Mouse (Mus musculus) MEL (cell line): Measurements from ENCODE around the gene Tmem240. TPM values are rescaled to one million over a fixed set of nuclear protein-coding genes. Genes with fewer than 3 reads are reported as not detected.

Source experiments
- DNase-seq: peaks from one replicate; pipeline ENCODE4 v3.0.0; 2011; ENCODE audit warnings: low read depth, low spot score
- H3K27ac ChIP-seq: 2 replicates; pipeline ENCODE4 v1.5.1; 2012; ENCODE audit warnings: low read depth, mild to moderate bottlenecking, control low read depth, low read length, moderate library complexity; ENCODE audit not compliant: control insufficient read depth
- H3K27me3 ChIP-seq, 2 experiments: fragments of 150-350 bp in 1 of 2; sonication (generic) in 1 of 2; 2 replicates each; pipeline ENCODE4 v1.6.1; 2012; ENCODE audit warnings: low read length in 2 of 2, mild to moderate bottlenecking in 2 of 2, improper control_type of control experiment in 1 of 2, moderate library complexity in 1 of 2; ENCODE audit not compliant: insufficient read depth in 2 of 2, control insufficient read depth in 1 of 2
- H3K36me3 ChIP-seq, 2 experiments: 2 replicates each; pipeline ENCODE4 v1.6.1; 2012 to 2014; ENCODE audit warnings: low read length in 2 of 2, improper control_type of control experiment in 1 of 2, inconsistent platforms in 1 of 2, mild to moderate bottlenecking in 1 of 2; ENCODE audit not compliant: insufficient read depth in 2 of 2, control insufficient read depth in 1 of 2
- H3K4me1 ChIP-seq, 2 experiments: fragments of 150-350 bp in 1 of 2; sonication (generic) in 1 of 2; 2 replicates each; pipeline ENCODE4 v1.6.1; 2012; ENCODE audit warnings: low read length in 2 of 2, improper control_type of control experiment in 1 of 2, mild to moderate bottlenecking in 1 of 2; ENCODE audit not compliant: insufficient read depth in 2 of 2, control insufficient read depth in 1 of 2
- H3K4me3 ChIP-seq, 2 experiments: fragments of 150-350 bp in 1 of 2; sonication (generic) in 1 of 2; 2 replicates each; pipeline ENCODE4 v1.5.1; 2012; ENCODE audit warnings: low read depth in 2 of 2, low read length in 2 of 2, mild to moderate bottlenecking in 2 of 2, moderate library complexity in 2 of 2, control low read depth in 1 of 2, improper control_type of control experiment in 1 of 2; ENCODE audit not compliant: control insufficient read depth in 1 of 2, insufficient read depth in 1 of 2
- H3K79me2 ChIP-seq: 2 replicates; pipeline ENCODE4 v1.6.1; 2012; ENCODE audit warnings: mild to moderate bottlenecking, low read length, moderate library complexity; ENCODE audit not compliant: control insufficient read depth, poor library complexity, insufficient read depth
- H3K9ac ChIP-seq: 2 replicates; pipeline ENCODE4 v1.6.1; 2012; ENCODE audit warnings: low read depth, mild to moderate bottlenecking, control low read depth, low read length, moderate library complexity; ENCODE audit not compliant: control insufficient read depth, poor library complexity, severe bottlenecking
- H3K9me3 ChIP-seq: fragments of 150-350 bp; sonication (generic); replicated peaks from 2 replicates; pipeline ENCODE4 v1.6.1; 2012; ENCODE audit warnings: mild to moderate bottlenecking, low read length, improper control_type of control experiment, moderate library complexity; ENCODE audit not compliant: insufficient read depth
- CTCF ChIP-seq, 3 experiments: IDR thresholded peaks in 2 of 3; conservative IDR thresholded peaks in 1 of 3; 2 replicates each; pipeline ENCODE4 v1.5.1; 2011 to 2012; ENCODE audit warnings: low read length in 3 of 3, low read depth in 2 of 3, mild to moderate bottlenecking in 2 of 3, improper control_type of control experiment in 1 of 3, inconsistent platforms in 1 of 3, mixed read lengths in 1 of 3, moderate library complexity in 1 of 3; ENCODE audit not compliant: control insufficient read depth in 1 of 3, insufficient read depth in 1 of 3, poor library complexity in 1 of 3, severe bottlenecking in 1 of 3
- EP300 ChIP-seq, 2 experiments: IDR thresholded peaks; 2 replicates each; pipeline ENCODE4 v1.6.1; 2011; ENCODE audit warnings: improper control_type of control experiment in 2 of 2, low read length in 2 of 2, low read depth in 1 of 2, mild to moderate bottlenecking in 1 of 2
- HCFC1 ChIP-seq: IDR thresholded peaks from 2 replicates; pipeline ENCODE4 v1.6.1; 2012; ENCODE audit warnings: low read depth, mild to moderate bottlenecking, inconsistent platforms, low read length, improper control_type of control experiment, moderate library complexity
- KAT2A ChIP-seq: conservative IDR thresholded peaks from 2 replicates; pipeline ENCODE4 v1.6.1; 2012; ENCODE audit warnings: low read depth, low read length, improper control_type of control experiment, inconsistent platforms
- MAFK ChIP-seq: IDR thresholded peaks from 2 replicates; pipeline ENCODE4 v1.6.1; 2011; ENCODE audit warnings: low read depth, mild to moderate bottlenecking, low read length, improper control_type of control experiment, borderline replicate concordance
- MAX ChIP-seq: IDR thresholded peaks from 2 replicates; pipeline ENCODE4 v1.6.1; 2011; ENCODE audit warnings: low read length, improper control_type of control experiment
- NELFE ChIP-seq: IDR thresholded peaks from 2 replicates; pipeline ENCODE4 v1.6.1; 2011; ENCODE audit warnings: low read depth, low read length, improper control_type of control experiment
- NRF1 ChIP-seq: IDR thresholded peaks from 2 replicates; pipeline ENCODE4 v1.6.1; 2014; ENCODE audit warnings: low read depth, mild to moderate bottlenecking, inconsistent platforms, low read length, improper control_type of control experiment, moderate library complexity; ENCODE audit not compliant: poor library complexity, insufficient read depth, severe bottlenecking
- POLR2A ChIP-seq, 2 experiments: IDR thresholded peaks; 2 replicates each; pipeline ENCODE4 v1.6.1; 2011 to 2012; ENCODE audit warnings: low read length in 2 of 2, mild to moderate bottlenecking in 2 of 2, control low read depth in 1 of 2, improper control_type of control experiment in 1 of 2, low read depth in 1 of 2, moderate library complexity in 1 of 2; ENCODE audit not compliant: control insufficient read depth in 1 of 2, insufficient read depth in 1 of 2, poor library complexity in 1 of 2
- POLR2AphosphoS5 ChIP-seq: IDR thresholded peaks from 2 replicates; pipeline ENCODE4 v1.6.1; 2012; ENCODE audit warnings: low read depth, borderline replicate concordance, mild to moderate bottlenecking, inconsistent platforms, low read length, moderate library complexity, mixed read lengths
- RAD21 ChIP-seq: IDR thresholded peaks from 2 replicates; pipeline ENCODE4 v1.6.1; 2011; ENCODE audit warnings: mild to moderate bottlenecking, low read depth, low read length, improper control_type of control experiment
- SIN3A ChIP-seq: IDR thresholded peaks from 2 replicates; pipeline ENCODE4 v1.6.1; 2012; ENCODE audit warnings: low read length, improper control_type of control experiment, inconsistent platforms
- USF2 ChIP-seq, 2 experiments: IDR thresholded peaks; 2 replicates each; pipeline ENCODE4 v1.6.1; 2011 to 2012; ENCODE audit warnings: improper control_type of control experiment in 2 of 2, low read length in 2 of 2, borderline replicate concordance in 1 of 2, inconsistent platforms in 1 of 2, low read depth in 1 of 2, mild to moderate bottlenecking in 1 of 2; ENCODE audit not compliant: insufficient read depth in 1 of 2
- ZKSCAN1 ChIP-seq: IDR thresholded peaks from 2 replicates; pipeline ENCODE4 v1.6.1; 2012; ENCODE audit warnings: low read depth, mild to moderate bottlenecking, inconsistent platforms, low read length, improper control_type of control experiment, moderate library complexity
- ZMIZ1 ChIP-seq: IDR thresholded peaks from 2 replicates; pipeline ENCODE4 v1.6.1; 2012; ENCODE audit warnings: low read depth, mild to moderate bottlenecking, inconsistent platforms, low read length, improper control_type of control experiment, moderate library complexity
- polyA plus RNA-seq, 2 experiments: library from polyadenylated mRNA; stranded (reverse) in 1 of 2; unstranded in 1 of 2; fragments of >175 nt in 1 of 2; fragments of >200 nt in 1 of 2; gene quantifications; 2 replicates each; pipeline versions ENCODE4 v1.2.1 to v1.2.4; 2012; ENCODE audit warnings: low replicate concordance in 2 of 2, low read depth in 1 of 2; ENCODE audit not compliant: insufficient read length in 2 of 2, insufficient read depth in 1 of 2, missing spikeins in 1 of 2
- total RNA-seq: library from RNA; depleted of rRNA; stranded (reverse); fragments of 300-350 nt; gene quantifications from 2 replicates; pipeline ENCODE4 v1.2.3, GENCODE M21; 2012

Gene Tmem240
- total and polyA plus RNA-seq, 3 experiments, result 0.27 to 0.33 TPM; not detected in 1

GRCm38 (mm10) chr4:155694111-155694481, 40.5 kb upstream of the Tmem240 start, which contains the start of gene Fndc10:
Gene Fndc10 (plus strand): TSS chr4:155694342.
- peaks cover 0 to 2% of the 10 kb centered on the region in 2 experiments; a peak in 1 of 4 replicates for H3K36me3 ChIP-seq
- no peaks in the 10 kb centered on the region; the same call in 1 of the 2 replicates for H3K79me2 ChIP-seq
- H3K27me3 ChIP-seq, result peaks cover 0 to 5% of the 10 kb centered on the region in 2 experiments; a peak in 2 of 4 replicates
- H3K27ac ChIP-seq, result no peak within 1 kb of the TSS
- peak within 1 kb of the TSS; percentile 53 to 70 for H3K4me3 ChIP-seq
- H3K9ac ChIP-seq, result peak within 1 kb of the TSS; percentile 68
- TF ChIP-seq KAT2A (no peak), NELFE (0 out of 2 replicates have a peak, but pooled peaks have one; percentile 2), EP300 (IDR thresholded peaks at IDR 0.05; ENCODE audit: low read depth in 1 of 2, low read length in 2 of 2) (no peak), HCFC1 (0 out of 2 replicates have a peak, but pooled peaks have one; percentile 16), POLR2AphosphoS5 (no peak), SIN3A (0 out of 2 replicates have a peak, but pooled peaks have one; percentile 1), ZMIZ1 (no peak), ZKSCAN1 (no peak)
- peak; percentile 42 for DNase-seq
- no peaks in the 10 kb centered on the region for H3K9me3 ChIP-seq
- peaks cover 0 to 9% of the 10 kb centered on the region in 2 experiments; a peak in 1 of 4 replicates for H3K4me1 ChIP-seq

- H3K9me3 ChIP-seq, result no peaks in the 10 kb centered on the region
- H3K4me1 ChIP-seq, result peaks cover 0 to 9% of the 10 kb centered on the region in 2 experiments; a peak in 1 of 4 replicates
- no peak overlapping the region for H3K27ac ChIP-seq
- peak overlapping the region; percentile 68 for H3K9ac ChIP-seq
- no peaks in the 10 kb centered on the region; the same call in 1 of the 2 replicates for H3K79me2 ChIP-seq
- H3K4me3 ChIP-seq, result peak overlapping the region; percentile 53 to 70
- peak; percentile 67 for DNase-seq
- H3K36me3 ChIP-seq, result peaks cover 0 to 2% of the 10 kb centered on the region in 2 experiments; a peak in 1 of 4 replicates
- peak; percentile 69 for TF ChIP-seq MAX
- TF ChIP-seq NELFE, result 0 out of 2 replicates have a peak, but pooled peaks have one; percentile 12
- 0 out of 2 replicates have a peak, but pooled peaks have one; percentile 2 for TF ChIP-seq SIN3A
- TF ChIP-seq NRF1, result peak; percentile 67
- no peak for TF ChIP-seq EP300 (IDR thresholded peaks at IDR 0.05; ENCODE audit: low read depth in 1 of 2, low read length in 2 of 2)
- no peak for TF ChIP-seq MAFK
- TF ChIP-seq RAD21, result no peak
- TF ChIP-seq POLR2A (IDR thresholded peaks at IDR 0.05; ENCODE audit: control insufficient read depth in 1 of 2, insufficient read depth in 1 of 2, low read depth in 1 of 2, low read length in 2 of 2, poor library complexity in 1 of 2), result 0 out of 4 replicates have a peak, but pooled peaks of 1 of the 2 experiments have one; percentile 36
- TF ChIP-seq USF2 (IDR thresholded peaks at IDR 0.05; ENCODE audit: borderline replicate concordance in 1 of 2, insufficient read depth in 1 of 2, low read depth in 1 of 2, low read length in 2 of 2), result no peak
- TF ChIP-seq CTCF (IDR thresholded peaks at IDR 0.05 in 2 of 3, conservative IDR thresholded peaks at IDR 0.05 in 1 of 3; ENCODE audit: control insufficient read depth in 1 of 3, insufficient read depth in 1 of 3, low read depth in 2 of 3, low read length in 3 of 3, poor library complexity in 1 of 3, severe bottlenecking in 1 of 3), result 0 out of 6 replicates have a peak, but pooled peaks of 1 of the 3 experiments have one; percentile 10
- peaks cover 0 to 5% of the 10 kb centered on the region in 2 experiments; a peak in 2 of 4 replicates for H3K27me3 ChIP-seq
Observed at GRCm38 (mm10) chr4:155694482-155695401, 39.9 kb upstream of the Tmem240 start.
